Mouse (Mus musculus) layer of hippocampus, postnatal 25 days (tissue): ENCODE measurements around the gene Bmx. TPM values are rescaled to one million over a fixed set of nuclear protein-coding genes. Genes with fewer than 3 reads are reported as not detected.

Experiments
- DNase-seq, 2 experiments: peaks; one replicate each; pipeline ENCODE4 v3.0.0; 2022; ENCODE audit warnings: mixed read lengths in 2 of 2, low spot score in 1 of 2; ENCODE audit errors: extremely low spot score in 1 of 2
- total RNA-seq, 2 experiments: library from RNA; stranded (reverse); gene quantifications; 2 replicates each; pipeline ENCODE4 v1.2.3; 2021

Gene Bmx
- total RNA-seq, 2 experiments from 2014 or later = 0.61 to 0.74 TPM

GRCm38 (mm10) chrX:164175780-164176179 is 82.2 kb downstream of the Bmx start:
- DNase-seq = no peak

GRCm38 (mm10) chrX:164175311-164175710 is 82.7 kb downstream of the Bmx start:
- no peak for DNase-seq

GRCm38 (mm10) chrX:164173880-164174279 is 84.1 kb downstream of the Bmx start:
- DNase-seq = no peak

GRCm38 (mm10) chrX:164171034-164171433 is 87.0 kb downstream of the Bmx start:
- DNase-seq = no peak

GRCm38 (mm10) chrX:164164681-164165080 is 93.3 kb downstream of the Bmx start:
- DNase-seq = no peak

GRCm38 (mm10) chrX:164154594-164154993 is 103.4 kb downstream of the Bmx start:
- no peak for DNase-seq

- no peak for DNase-seq
These were observed 104.4 kb downstream of the Bmx start for GRCm38 (mm10) chrX:164153606-164154005.

- DNase-seq = no peak
These were observed 105.3 kb downstream of the Bmx start for GRCm38 (mm10) chrX:164152703-164153102.

- DNase-seq = no peak
These were observed 112.3 kb downstream of the Bmx start for GRCm38 (mm10) chrX:164145463-164146250.

Other genes with a start within 250 kb of the Bmx start
- gene Car5b, start 230.2 kb downstream of the Bmx start, total RNA-seq = 1 to 10 TPM; 2.9 to 3.3 TPM
- 10 to 100 TPM in 1 of 2 experiments, 1 to 10 TPM in 1; 9.7 to 13.5 TPM for gene Siah1b, start 181.7 kb downstream of the Bmx start, total RNA-seq
- gene Cltrn, start 169.4 kb downstream of the Bmx start, total RNA-seq = not detected
- 1 to 10 TPM; 1.6 to 1.7 TPM for gene Ace2, start 118.9 kb downstream of the Bmx start, total RNA-seq
- 1 to 10 TPM; 5.2 to 5.9 TPM for gene Pir, start 11.2 kb upstream of the Bmx start, total RNA-seq
- gene Vegfd, start 115.2 kb upstream of the Bmx start, total RNA-seq = 1 to 10 TPM; 1.7 to 4.2 TPM
- 1 to 10 TPM; 7.7 to 7.9 TPM for gene Piga, start 161.6 kb upstream of the Bmx start, total RNA-seq
- 1 to 10 TPM; 1.3 to 3.2 TPM for gene Asb11, start 178.8 kb upstream of the Bmx start, total RNA-seq
- not detected for gene Asb9, start 248.1 kb upstream of the Bmx start, total RNA-seq